Mouse (Mus musculus) kidney, postnatal 4 days (tissue): Measurements from ENCODE around the gene Boc.

Experiments
- DNase-seq, 2 experiments: peaks; one replicate each; pipeline ENCODE4 v3.0.0; 2021; ENCODE audit warnings: mixed read lengths in 2 of 2

Gene Boc

DNA sequence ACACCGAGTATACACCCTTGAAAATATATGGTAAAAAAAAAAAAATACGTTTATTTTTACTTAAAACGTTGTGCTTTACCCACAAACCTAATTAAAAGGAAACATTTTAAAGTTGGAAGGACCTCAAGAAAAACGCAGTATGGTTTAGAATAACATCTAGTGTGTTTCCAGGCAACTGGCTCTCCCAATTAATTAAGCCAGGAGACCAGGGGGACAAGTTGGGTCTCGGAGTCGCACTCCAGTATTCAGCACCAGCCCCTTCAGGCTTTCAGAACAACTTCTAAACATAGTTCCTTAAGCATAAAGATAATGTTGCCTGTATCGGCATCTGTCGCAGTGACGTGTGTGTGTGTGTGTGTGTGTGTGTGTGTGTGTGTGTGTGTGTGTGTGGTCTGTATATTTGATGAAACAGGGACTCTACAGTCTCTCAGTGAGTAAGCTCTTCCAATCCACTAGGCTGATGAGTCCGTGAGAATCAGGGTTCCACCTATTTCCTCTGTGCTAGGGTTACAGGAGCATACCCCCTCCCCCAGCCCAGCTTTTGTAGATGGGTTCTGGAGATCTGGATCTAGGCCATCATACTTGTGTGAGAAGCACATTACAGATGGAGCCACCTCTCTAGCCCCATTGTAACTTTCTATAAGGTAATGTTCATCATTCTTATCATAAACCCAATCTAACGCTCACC lies 31.3 kb downstream of the Boc start:
- DNase-seq: no peak

GRCm38 (mm10) chr16:44526689-44527088 lies 32.0 kb downstream of the Boc start:
- DNase-seq: no peak

- DNase-seq: no peak
Measured at GRCm38 (mm10) chr16:44526044-44526443, 32.7 kb downstream of the Boc start.

DNA sequence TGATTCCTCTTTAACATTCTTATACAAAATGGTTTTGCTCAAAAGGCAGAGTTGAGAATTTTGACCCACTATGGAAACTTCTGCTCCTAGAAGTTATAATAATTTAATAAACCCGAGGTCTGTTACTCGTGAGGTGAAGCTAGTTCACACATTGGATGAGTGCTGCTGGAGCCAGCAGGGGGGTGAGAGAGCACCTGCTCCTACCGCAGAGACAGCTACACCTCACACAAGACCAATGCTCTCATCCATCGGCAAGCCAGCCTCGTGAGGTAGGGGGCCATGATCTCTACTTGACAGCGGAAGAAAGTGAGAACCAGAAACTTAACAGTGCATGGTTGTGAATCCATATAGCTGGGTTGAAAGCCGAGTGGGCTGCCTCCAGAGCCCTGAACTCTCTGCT lies 35.1 kb downstream of the Boc start:
- DNase-seq: no peak

- no peak for DNase-seq
Measured at GRCm38 (mm10) chr16:44516498-44516897, 42.2 kb downstream of the Boc start.

DNA sequence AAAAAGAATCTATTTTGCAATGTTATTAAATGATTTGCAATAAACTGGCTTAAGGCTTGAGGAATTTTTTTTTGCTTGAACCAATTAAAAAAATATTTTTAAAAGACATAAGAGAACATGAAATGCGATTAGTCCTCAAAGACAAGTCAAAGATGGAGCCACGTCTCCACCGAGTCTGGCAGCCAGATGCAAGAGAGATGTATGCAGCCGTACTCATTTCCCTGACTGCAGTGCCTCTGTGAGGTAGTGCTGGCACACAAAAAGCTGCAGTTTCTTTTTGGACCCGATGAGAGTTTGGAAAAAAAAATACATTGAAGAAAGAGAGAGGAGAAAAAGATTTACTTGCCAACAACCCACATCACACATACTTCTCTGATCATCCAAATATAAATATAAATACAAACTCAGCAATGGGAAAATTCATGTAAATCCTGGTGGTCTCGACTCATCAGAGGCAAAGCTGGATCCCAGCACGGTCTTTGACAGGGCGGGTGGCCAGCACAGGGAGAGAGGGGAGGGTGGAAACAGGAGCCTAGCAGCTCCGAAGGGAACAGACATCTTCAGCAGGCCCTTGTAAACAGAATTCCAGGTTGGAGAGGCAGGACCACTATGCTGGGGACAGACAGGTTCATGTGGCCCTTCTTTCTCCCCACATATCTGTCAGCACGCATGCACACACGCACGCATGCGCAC lies 48.0 kb downstream of the Boc start:
- no peak for DNase-seq

DNA sequence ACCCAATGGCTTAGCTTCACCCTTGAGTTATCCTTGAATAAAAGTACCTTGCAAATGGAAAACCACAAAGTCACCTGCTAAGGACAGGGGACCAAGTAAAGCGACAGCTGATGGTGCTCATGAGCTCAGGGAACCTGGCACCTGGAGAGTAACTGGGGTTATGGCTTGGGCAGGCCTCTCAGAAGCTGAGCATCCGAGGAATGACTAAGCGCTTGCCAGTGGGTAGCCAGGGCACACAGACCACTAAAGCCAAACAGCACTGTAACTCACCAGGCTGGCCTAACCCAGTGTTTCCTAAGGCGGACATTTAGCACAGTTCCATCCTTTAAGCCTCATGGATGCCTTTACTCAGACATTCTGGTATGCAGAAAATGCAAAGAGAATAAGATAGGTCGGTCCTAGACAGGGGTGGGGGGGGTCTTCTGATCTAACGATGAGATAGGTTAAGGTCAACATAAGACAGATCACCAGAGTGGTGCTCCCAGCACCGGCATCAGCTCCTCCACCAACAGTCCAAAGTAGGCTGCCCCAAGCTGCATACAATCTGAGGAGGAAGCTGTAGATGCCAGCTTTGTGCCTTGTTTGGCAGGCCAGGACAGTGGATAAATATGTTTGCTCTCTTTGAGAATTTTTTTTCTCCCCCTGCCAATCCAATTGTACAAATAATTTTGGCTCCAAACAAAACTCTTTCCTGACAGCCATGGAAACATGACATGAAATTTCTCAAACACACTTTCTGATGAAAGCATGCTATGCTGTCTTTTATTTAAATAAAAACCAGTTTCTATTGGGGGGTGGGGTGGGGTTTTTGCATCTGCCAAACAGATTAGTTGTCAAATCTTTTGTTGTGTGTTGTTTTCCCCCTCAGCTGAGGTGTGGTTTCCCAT lies 49.0 kb downstream of the Boc start:
- no peak for DNase-seq

DNA sequence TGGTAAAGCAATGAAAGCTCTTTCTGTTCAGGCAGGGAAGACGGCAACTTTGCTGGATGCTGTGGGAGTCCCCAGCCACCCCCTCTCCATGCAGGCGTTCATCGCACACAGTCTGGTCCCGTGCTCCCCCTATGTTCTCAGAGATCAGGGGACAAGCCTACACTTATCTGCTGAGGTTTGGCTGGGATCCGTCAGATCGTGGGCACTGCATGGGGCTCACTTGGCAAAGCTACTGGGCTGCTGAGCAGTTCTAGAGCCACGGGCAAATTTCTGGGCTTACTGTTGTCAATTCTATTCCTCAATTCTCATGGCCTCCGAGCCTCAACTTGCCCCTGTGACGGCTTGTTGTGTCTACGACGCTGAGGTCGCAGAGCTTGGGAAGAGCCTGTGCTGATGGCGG lies 49.9 kb downstream of the Boc start:
- no peak for DNase-seq

DNA sequence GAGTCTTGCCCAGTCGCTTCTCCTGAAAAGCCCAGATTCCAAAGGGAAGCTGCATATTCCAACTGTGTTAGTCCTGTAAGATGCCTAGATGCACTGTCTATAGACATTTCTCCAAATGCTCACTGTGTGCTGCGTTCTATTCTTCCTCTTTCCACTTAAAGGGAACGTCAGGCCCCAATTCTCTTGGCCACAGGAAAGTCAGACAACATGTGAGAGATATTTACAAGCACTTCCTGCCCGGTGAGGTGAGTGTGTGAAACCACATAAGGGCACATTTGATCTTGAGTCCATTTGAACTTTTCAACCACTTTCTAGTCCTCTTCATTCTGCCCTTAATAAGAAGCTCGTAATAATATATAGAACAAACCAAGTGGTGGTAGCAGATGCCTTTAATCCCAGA lies 50.7 kb downstream of the Boc start:
- no peak for DNase-seq

DNA sequence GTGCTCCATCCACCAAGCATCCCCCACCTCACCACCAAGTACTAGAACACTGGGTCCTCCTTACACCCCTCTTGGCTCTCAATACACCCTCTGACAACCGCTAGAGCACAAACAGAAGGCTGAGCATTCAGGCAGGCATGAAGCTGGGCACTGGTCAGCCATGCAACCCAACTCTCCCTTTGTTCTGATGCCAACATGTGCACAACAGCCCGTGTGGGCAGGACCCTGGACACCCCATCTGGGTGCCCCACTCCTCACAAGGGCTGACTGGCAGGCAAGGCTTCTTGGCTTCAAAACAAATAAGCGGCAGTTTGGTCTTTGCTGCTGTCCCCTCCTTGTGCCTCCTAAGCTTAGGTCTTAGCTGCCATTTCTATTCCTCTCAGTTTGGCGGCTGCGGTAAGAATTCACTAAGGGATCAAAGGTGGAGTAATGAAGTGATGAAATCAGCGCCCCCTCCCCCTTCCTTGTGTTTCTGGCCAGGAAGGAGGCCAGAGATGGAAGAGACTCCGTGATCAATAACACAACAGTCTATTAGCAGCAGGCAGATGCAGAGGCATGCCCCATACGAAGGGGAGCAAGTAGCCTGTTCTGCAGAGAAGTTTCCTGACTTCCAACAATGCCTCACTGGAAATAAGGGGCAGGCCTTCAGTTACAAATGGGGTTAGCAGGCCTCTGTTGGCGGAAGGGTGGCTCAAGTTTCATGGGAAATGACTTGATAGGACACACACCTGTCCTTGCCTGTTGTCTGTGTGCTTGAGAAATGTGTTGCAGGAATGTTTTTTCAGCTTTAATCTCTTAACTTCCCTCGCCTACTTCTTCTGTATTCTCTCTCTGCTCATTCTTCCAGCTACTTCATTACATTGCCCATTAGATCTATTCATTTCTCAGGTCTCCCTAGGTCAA lies 51.4 kb downstream of the Boc start:
- DNase-seq: no peak

DNA sequence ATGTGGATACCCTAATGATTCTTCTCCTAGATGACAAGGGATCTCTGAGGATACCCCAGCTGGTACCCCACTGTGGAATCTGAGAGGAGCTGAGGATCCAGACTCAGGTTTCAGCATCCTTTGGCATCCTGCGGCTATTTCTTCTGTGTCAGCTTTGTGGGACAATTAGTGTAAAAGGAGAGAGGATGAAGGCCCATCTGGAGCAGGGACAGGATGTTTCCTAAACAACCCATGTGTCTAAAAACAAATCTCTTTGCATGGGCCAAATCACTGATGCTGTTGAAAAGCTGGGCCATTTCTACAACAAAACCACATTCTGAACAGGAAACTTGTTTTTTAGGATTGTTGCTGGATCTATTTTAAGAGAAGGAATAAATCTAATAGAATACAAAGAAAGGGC lies 53.5 kb downstream of the Boc start:
- no peak for DNase-seq

DNA sequence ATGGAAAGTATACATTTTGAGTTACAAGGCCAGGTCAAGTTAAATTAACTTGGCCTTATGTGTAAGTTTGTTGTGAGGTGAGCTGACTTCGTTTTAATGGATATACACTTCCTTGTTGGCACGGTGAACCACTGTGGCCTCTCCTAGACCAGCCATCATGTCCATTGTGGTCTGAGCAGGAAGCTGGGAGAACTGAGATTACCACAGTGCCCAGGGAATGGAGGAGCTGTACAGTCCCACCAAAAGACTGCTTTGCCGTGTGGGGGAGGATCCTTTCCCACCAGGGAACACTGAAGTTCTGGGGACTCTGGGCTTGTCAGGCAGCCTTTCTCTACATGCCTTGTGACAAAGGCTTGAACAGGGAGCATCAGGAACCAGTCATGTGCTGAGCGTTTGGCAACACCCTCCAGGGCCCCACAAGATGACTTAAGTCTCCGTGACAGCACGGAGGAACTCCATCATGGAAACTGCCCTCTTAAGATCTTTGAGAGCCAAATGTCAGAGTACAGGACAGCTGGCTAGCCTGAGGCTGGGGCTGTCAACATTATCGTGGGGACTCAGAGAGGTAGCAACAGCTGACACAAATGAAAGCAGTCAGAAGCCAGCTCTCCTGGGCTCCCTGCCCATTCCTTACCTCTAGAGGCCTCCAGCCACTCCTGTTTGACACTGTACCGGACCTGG lies 55.7 kb downstream of the Boc start:
- DNase-seq: peak; percentile 49 to 63

DNA sequence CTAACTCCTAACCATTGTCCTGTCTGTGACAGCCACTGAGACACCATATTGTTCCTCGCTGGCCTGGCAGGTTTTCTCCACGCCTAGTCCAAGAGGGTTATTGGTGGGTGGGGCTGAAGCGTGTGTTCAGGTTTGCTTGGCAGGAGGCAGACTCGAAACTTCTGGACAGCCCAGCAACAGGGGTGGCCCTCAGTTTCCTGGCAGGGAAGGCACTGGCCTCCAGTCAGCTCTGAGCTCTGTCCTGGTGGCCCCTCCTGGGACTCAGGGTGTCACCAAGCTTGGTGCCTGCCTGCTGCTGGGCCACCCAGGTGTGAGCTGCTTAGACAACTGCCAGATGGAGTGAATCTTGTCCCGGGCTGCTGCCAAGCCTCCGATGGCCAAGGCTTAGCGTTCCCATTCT lies 56.4 kb downstream of the Boc start:
- DNase-seq: no peak

GRCm38 (mm10) chr16:44501783-44502182 lies 56.9 kb downstream of the Boc start:
- DNase-seq: no peak

DNA sequence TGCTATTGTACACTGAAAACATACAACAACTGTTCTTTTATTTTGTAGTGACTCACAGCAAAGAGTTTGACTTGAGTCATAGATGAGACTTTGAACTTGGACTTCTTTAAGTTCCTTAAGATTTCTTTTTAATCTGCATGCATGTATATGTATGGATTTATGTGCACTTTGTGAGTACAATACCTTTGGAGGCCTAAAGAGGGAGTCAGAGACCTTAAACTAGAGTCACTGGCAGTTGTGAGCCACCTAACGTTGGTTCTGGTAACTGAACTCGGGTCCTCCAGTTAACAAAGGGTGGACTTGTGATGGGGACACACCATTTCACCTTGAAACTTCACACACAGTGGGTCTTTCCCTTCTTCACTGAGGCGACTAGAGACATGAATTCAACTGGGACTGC lies 60.2 kb downstream of the Boc start:
- no peak for DNase-seq

- no peak for DNase-seq
Measured at GRCm38 (mm10) chr16:44496971-44497464, 61.7 kb downstream of the Boc start.

- DNase-seq: peak in 1 of 2 experiments; percentile 59
Measured at GRCm38 (mm10) chr16:44494441-44495108, 64.1 kb downstream of the Boc start.

DNA sequence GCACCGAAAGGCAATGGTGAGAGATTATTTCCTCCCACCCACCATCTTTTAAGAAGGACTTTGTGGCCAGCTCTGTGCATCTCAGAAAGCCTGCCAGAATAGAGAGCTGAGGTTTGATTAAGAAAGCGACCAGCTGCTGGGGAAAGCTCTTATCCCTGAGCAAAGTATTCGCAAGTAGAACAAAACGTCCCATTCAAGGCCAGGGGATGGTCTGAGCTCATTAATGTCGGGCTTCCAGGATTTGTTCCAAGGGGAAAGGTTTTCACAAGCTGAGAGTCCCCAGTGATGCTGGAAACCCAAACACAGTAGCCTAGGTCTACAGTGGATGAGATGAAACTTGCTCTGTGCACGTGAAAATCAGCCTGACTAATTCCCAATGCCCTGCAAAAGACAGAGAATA lies 64.8 kb downstream of the Boc start:
- DNase-seq: peak in 1 of 2 experiments; percentile 41

GRCm38 (mm10) chr16:44492706-44493105 lies 66.0 kb downstream of the Boc start:
- DNase-seq: no peak

GRCm38 (mm10) chr16:44492151-44492550 lies 66.5 kb downstream of the Boc start:
- no peak for DNase-seq

GRCm38 (mm10) chr16:44491051-44491450 lies 67.6 kb downstream of the Boc start:
- DNase-seq: no peak
